Mouse (Mus musculus) CH12.LX (cell line): ENCODE results near the gene Lmx1a.

Source experiments
- CTCF ChIP-seq, 2 experiments: IDR thresholded peaks in 1 of 2; conservative IDR thresholded peaks in 1 of 2; 2 replicates each; pipeline ENCODE4 v1.5.1; 2011 to 2012; ENCODE audit warnings: low read depth in 2 of 2, low read length in 2 of 2, improper control_type of control experiment in 1 of 2, inconsistent platforms in 1 of 2, mild to moderate bottlenecking in 1 of 2, moderate library complexity in 1 of 2
- EP300 ChIP-seq: IDR thresholded peaks from 2 replicates; pipeline ENCODE4 v1.6.1; 2011; ENCODE audit warnings: low read length, improper control_type of control experiment
- POLR2A ChIP-seq: IDR thresholded peaks from 2 replicates; pipeline ENCODE4 v1.6.1; 2011; ENCODE audit warnings: low read depth, mild to moderate bottlenecking, improper control_type of control experiment, low read length
- SIN3A ChIP-seq: IDR thresholded peaks from 2 replicates; pipeline ENCODE4 v1.6.1; 2012; ENCODE audit warnings: low read length, improper control_type of control experiment, inconsistent platforms
- TBP ChIP-seq: conservative IDR thresholded peaks from 2 replicates; pipeline ENCODE4 v1.6.1; 2011; ENCODE audit warnings: low read depth, low read length, improper control_type of control experiment
- TCF12 ChIP-seq: IDR thresholded peaks from 2 replicates; pipeline ENCODE4 v1.6.1; 2014; ENCODE audit warnings: low read depth, mild to moderate bottlenecking, inconsistent platforms, low read length, improper control_type of control experiment
- ZC3H11A ChIP-seq: IDR thresholded peaks from 2 replicates; pipeline ENCODE4 v1.6.1; 2012; ENCODE audit warnings: low read depth, mild to moderate bottlenecking, inconsistent platforms, low read length, improper control_type of control experiment

- TF ChIP-seq EP300, result no peak
- no peak for TF ChIP-seq CTCF (conservative IDR thresholded peaks at IDR 0.05 in 1 of 2, IDR thresholded peaks at IDR 0.05 in 1 of 2; ENCODE audit: low read depth in 2 of 2, low read length in 2 of 2)
- no peak for TF ChIP-seq POLR2A
- no peak for TF ChIP-seq SIN3A
- TF ChIP-seq TBP, result no peak
- TF ChIP-seq ZC3H11A, result no peak
- no peak for TF ChIP-seq TCF12
These were observed 95.0 kb downstream of the Lmx1a start for GRCm38 (mm10) chr1:167784067-167784466.
